Mouse (Mus musculus) brain, embryonic 14.5 days (tissue): ENCODE results near the gene Scgb3a1.

Experiments
- CTCF ChIP-seq: fragments of 200-500 bp; IDR thresholded peaks from 2 replicates; pipeline ENCODE4 v1.5.1; 2012; ENCODE audit warnings: inconsistent platforms, mild to moderate bottlenecking, moderate library complexity, borderline replicate concordance; ENCODE audit not compliant: insufficient read depth, insufficient read length; ENCODE audit errors: extremely low read depth
- POLR2A ChIP-seq: fragments of 200-500 bp; IDR thresholded peaks from 2 replicates; pipeline ENCODE4 v1.6.1; 2012; ENCODE audit warnings: mild to moderate bottlenecking, inconsistent platforms, borderline replicate concordance; ENCODE audit not compliant: poor library complexity, insufficient read depth, insufficient read length, severe bottlenecking; ENCODE audit errors: extremely low read depth

- TF ChIP-seq POLR2A = no peak
- TF ChIP-seq CTCF = no peak
These were observed at the start of gene Scgb3a1 for GRCm38 (mm10) chr11:49663310-49663709.
